Mouse (Mus musculus) spleen, adult 2 months (tissue): ENCODE measurements around the gene Zfhx2. TPM values are rescaled to one million over a fixed set of nuclear protein-coding genes. Genes with fewer than 3 reads are reported as not detected.

ENCODE experiments used
- DNase-seq, 2 experiments: peaks; one replicate each; pipeline versions ENCODE4 v3.0.0 to v3.0.0-alpha.2; 2012 to 2021; ENCODE audit warnings: low spot score in 2 of 2, low read depth in 1 of 2
- H3K27ac ChIP-seq: fragments of 200-500 bp; 2 replicates; pipeline ENCODE4 v1.5.1; 2012; ENCODE audit warnings: low read length, inconsistent platforms; ENCODE audit not compliant: insufficient read depth
- H3K27me3 ChIP-seq: fragments of 200-500 bp; 2 replicates; pipeline ENCODE4 v1.6.1; 2012; ENCODE audit warnings: mild to moderate bottlenecking, moderate library complexity, low read length, inconsistent platforms; ENCODE audit not compliant: control insufficient read depth, insufficient read depth
- H3K36me3 ChIP-seq: fragments of 200-500 bp; 2 replicates; pipeline ENCODE4 v1.6.1; 2012; ENCODE audit warnings: mild to moderate bottlenecking, low read length, inconsistent platforms; ENCODE audit not compliant: control insufficient read depth, insufficient read depth
- H3K4me1 ChIP-seq: fragments of 200-500 bp; 2 replicates; pipeline ENCODE4 v1.6.1; 2011; ENCODE audit warnings: inconsistent platforms; ENCODE audit not compliant: control insufficient read depth, insufficient read depth, insufficient read length
- H3K4me3 ChIP-seq: fragments of 200-500 bp; 2 replicates; pipeline ENCODE4 v1.5.1; 2011; ENCODE audit warnings: mild to moderate bottlenecking, inconsistent platforms; ENCODE audit not compliant: insufficient read depth, insufficient read length; ENCODE audit errors: extremely low read depth
- CTCF ChIP-seq: fragments of 200-500 bp; IDR thresholded peaks from 2 replicates; pipeline ENCODE4 v1.5.1; 2011; ENCODE audit warnings: mild to moderate bottlenecking, inconsistent platforms; ENCODE audit not compliant: insufficient read depth, insufficient read length, insufficient replicate concordance; ENCODE audit errors: extremely low read depth
- POLR2A ChIP-seq: fragments of 200-500 bp; IDR thresholded peaks from 2 replicates; pipeline ENCODE4 v1.6.1; 2011; ENCODE audit warnings: low read depth, low read length, inconsistent platforms
- WGBS: fragments of 180-500 bp; shearing (Covaris S2); methylation state at CpG from one replicate; pipeline ENCODE4 v1.1.7; 2018; 5-methylcytosine and 5-hydroxymethylcytosine counted together
- polyA plus RNA-seq: library from polyadenylated mRNA; depleted of rRNA; stranded (reverse); fragments of >200 nt; gene quantifications from 2 replicates; pipeline ENCODE4 v1.2.3, GENCODE M21; 2012

The Zfhx2 gene
- polyA plus RNA-seq, 1 experiment = 4.2 TPM

GRCm38 (mm10) chr14:55066042-55066441 is 26.1 kb downstream of the Zfhx2 start:
- 96% methylated on average over 8 of the region's 8 CpGs for WGBS
- peaks cover 9% of the 10 kb centered on the region for H3K36me3 ChIP-seq
- DNase-seq = no peak

GRCm38 (mm10) chr14:55065391-55065790 is 26.7 kb downstream of the Zfhx2 start:
- Histone ChIP-seq H3K27me3 (no peaks in the 10 kb centered on the region), H3K4me3 (no peak overlapping the region), H3K36me3 (peaks cover 9% of the 10 kb centered on the region), H3K4me1 (0 out of 2 replicates have a peak, but pooled peaks cover 2% of the 10 kb centered on the region), H3K27ac (no peak overlapping the region)
- TF ChIP-seq CTCF (no peak), POLR2A (no peak)
- WGBS = 88% methylated on average over 13 of the region's 13 CpGs
- no peak for DNase-seq

More at GRCm38 (mm10) chr14:55066042-55066441, 26.1 kb downstream of the Zfhx2 start:
- TF ChIP-seq POLR2A (no peak), CTCF (no peak)
- Histone ChIP-seq H3K4me3 (no peak overlapping the region), H3K27ac (no peak overlapping the region), H3K4me1 (0 out of 2 replicates have a peak, but pooled peaks cover 2% of the 10 kb centered on the region), H3K27me3 (no peaks in the 10 kb centered on the region)

GRCm38 (mm10) chr14:55064481-55065370 is 27.4 kb downstream of the Zfhx2 start:
- Histone ChIP-seq H3K27ac (no peak overlapping the region), H3K4me3 (no peak overlapping the region), H3K4me1 (0 out of 2 replicates have a peak, but pooled peaks cover 2% of the 10 kb centered on the region), H3K27me3 (no peaks in the 10 kb centered on the region), H3K36me3 (peaks cover 9% of the 10 kb centered on the region)
- no peak for TF ChIP-seq POLR2A
- no peak for TF ChIP-seq CTCF
- no peak for DNase-seq
- 85% methylated on average over 35 of the region's 35 CpGs for WGBS

- Histone ChIP-seq H3K4me1 (0 out of 2 replicates have a peak, but pooled peaks cover 2% of the 10 kb centered on the region), H3K27ac (no peak overlapping the region), H3K36me3 (peaks cover 9% of the 10 kb centered on the region), H3K4me3 (no peak overlapping the region), H3K27me3 (no peaks in the 10 kb centered on the region)
- TF ChIP-seq CTCF (no peak), POLR2A (no peak)
- DNase-seq = no peak
- WGBS = 95% methylated on average over 22 of the region's 22 CpGs
These were observed 28.3 kb downstream of the Zfhx2 start for GRCm38 (mm10) chr14:55063581-55064381.

GRCm38 (mm10) chr14:55063117-55063516 is 29.0 kb downstream of the Zfhx2 start:
- Histone ChIP-seq H3K4me3 (no peak overlapping the region), H3K4me1 (0 out of 2 replicates have a peak, but pooled peaks cover 2% of the 10 kb centered on the region), H3K27me3 (no peaks in the 10 kb centered on the region), H3K36me3 (peaks cover 9% of the 10 kb centered on the region), H3K27ac (no peak overlapping the region)
- DNase-seq = no peak
- TF ChIP-seq POLR2A (no peak), CTCF (no peak)
- 87% methylated on average over 5 of the region's 5 CpGs for WGBS

GRCm38 (mm10) chr14:55062626-55063025 is 29.5 kb downstream of the Zfhx2 start:
- Histone ChIP-seq H3K36me3 (peaks cover 9% of the 10 kb centered on the region), H3K27me3 (no peaks in the 10 kb centered on the region), H3K27ac (no peak overlapping the region), H3K4me3 (no peak overlapping the region), H3K4me1 (0 out of 2 replicates have a peak, but pooled peaks cover 2% of the 10 kb centered on the region)
- no peak for DNase-seq
- 14% methylated on average over 17 of the region's 17 CpGs for WGBS
- no peak for TF ChIP-seq CTCF
- no peak for TF ChIP-seq POLR2A
